Mouse (Mus musculus) intestine, postnatal 0 days (tissue): ENCODE measurements at regions not wholly inside any gene's neighbourhood (a gene's known extent, or its start where the extent isn't known, plus 50 kb on each side); places are given as distances from the start of the nearest gene placed in this dataset.

Experiments used
- ATAC-seq: fragments of 200-750 bp; cut with Nextera tagmentation; 2 replicates; pipeline ENCODE4 v1.8.0; 2017; ENCODE audit warnings: mild to moderate bottlenecking, moderate TSS enrichment, moderate library complexity
- H3K27ac ChIP-seq: fragments of 300-500 bp; sonication (generic); 2 replicates; pipeline ENCODE4 v1.5.1; 2014; ENCODE audit warnings: mild to moderate bottlenecking, low read depth, low read length, moderate library complexity
- H3K27me3 ChIP-seq: fragments of 300-500 bp; sonication (generic); replicated peaks from 2 replicates; pipeline ENCODE4 v1.6.1; 2014; ENCODE audit warnings: low read length, mixed read lengths; ENCODE audit not compliant: control insufficient read depth, insufficient read depth
- H3K36me3 ChIP-seq: fragments of 300-500 bp; sonication (generic); 2 replicates; pipeline ENCODE4 v1.6.1; 2014; ENCODE audit warnings: mild to moderate bottlenecking, moderate library complexity; ENCODE audit not compliant: control insufficient read depth, insufficient read depth
- H3K4me1 ChIP-seq: fragments of 300-500 bp; sonication (generic); replicated peaks from 2 replicates; pipeline ENCODE4 v1.6.1; 2014; ENCODE audit warnings: antibody characterized with exemption, low read length, mixed read lengths; ENCODE audit not compliant: control insufficient read depth, insufficient read depth
- H3K4me2 ChIP-seq: fragments of 300-500 bp; sonication (generic); replicated peaks from 2 replicates; pipeline ENCODE4 v1.6.1; 2014; ENCODE audit warnings: low read depth, mild to moderate bottlenecking, moderate library complexity
- H3K4me3 ChIP-seq: fragments of 300-500 bp; sonication (generic); 2 replicates; pipeline ENCODE4 v1.5.1; 2014; ENCODE audit warnings: low read depth, low read length
- H3K9ac ChIP-seq: fragments of 300-500 bp; sonication (generic); 2 replicates; pipeline ENCODE4 v1.6.1; 2014; ENCODE audit warnings: mild to moderate bottlenecking, low read depth, low read length
- H3K9me3 ChIP-seq: fragments of 300-500 bp; sonication (generic); 2 replicates; pipeline ENCODE4 v1.6.1; 2016; ENCODE audit warnings: mixed run types; ENCODE audit not compliant: control insufficient read depth
- CTCF ChIP-seq: sonication (generic); IDR thresholded peaks from 2 replicates; pipeline ENCODE4 v1.5.1; 2016; ENCODE audit warnings: low read depth, mild to moderate bottlenecking, control low read depth, antibody characterized with exemption, moderate library complexity
- WGBS: fragments of 180-500 bp; shearing (Covaris S2); extraction: QIAGEN DNeasy Blood & Tissue Kit; methylation state at CpG from one replicate; pipeline ENCODE4 v1.1.7; 2014; 5-methylcytosine and 5-hydroxymethylcytosine counted together

DNA sequence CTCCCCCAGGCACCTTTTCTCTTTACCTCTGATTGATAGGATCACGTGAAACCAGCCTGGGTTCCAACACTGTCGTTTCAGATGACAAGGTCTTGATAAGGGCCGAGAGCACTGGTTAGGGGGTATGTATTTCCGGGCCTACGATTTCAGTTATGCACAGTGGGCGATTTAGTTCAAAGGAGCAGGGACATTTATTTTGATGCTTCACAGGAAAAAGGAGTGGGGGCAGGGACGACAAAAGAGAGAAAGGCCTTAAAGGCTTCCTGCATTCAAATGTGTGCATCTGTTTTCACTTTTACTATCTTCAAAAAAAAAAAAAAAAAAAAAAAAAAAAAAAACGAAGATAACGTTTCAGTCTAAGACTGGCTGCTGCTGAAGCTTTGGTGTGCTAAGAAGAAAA lies 783.7 kb downstream of the Car8 start:
- no peaks in the 10 kb centered on the region for H3K4me1 ChIP-seq
- 40% methylated on average over 9 of the region's 9 CpGs for WGBS
- no peak overlapping the region for H3K9ac ChIP-seq
- no peak overlapping the region for H3K4me2 ChIP-seq
- no peak for TF ChIP-seq CTCF
- no peaks in the 10 kb centered on the region for H3K36me3 ChIP-seq
- H3K27ac ChIP-seq, result no peak overlapping the region
- H3K4me3 ChIP-seq, result no peak overlapping the region
- no peaks in the 10 kb centered on the region for H3K27me3 ChIP-seq
- ATAC-seq, result no peak
- H3K9me3 ChIP-seq, result no peaks in the 10 kb centered on the region

DNA sequence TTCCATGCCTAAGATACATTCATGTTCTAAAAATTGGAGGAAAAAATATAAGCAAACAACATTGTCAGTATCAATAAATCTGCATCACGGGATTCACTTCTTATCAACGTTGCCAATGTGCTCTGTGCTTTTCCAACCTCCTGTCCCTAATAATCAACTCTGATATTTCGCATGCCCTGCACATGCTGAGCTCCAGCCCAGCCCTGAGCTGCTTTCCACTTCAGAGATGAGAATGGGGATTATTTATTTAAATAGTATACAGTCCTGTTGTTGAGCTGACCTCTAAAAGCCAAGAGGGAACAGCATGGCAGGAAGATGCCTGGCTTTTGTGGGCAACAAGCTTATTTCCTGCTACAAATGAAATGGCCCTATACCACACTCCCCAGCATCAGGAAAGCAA lies 786.2 kb downstream of the Car8 start:
- WGBS, result 70% methylated on average over 3 of the region's 3 CpGs
- H3K36me3 ChIP-seq, result no peaks in the 10 kb centered on the region
- no peak for ATAC-seq

DNA sequence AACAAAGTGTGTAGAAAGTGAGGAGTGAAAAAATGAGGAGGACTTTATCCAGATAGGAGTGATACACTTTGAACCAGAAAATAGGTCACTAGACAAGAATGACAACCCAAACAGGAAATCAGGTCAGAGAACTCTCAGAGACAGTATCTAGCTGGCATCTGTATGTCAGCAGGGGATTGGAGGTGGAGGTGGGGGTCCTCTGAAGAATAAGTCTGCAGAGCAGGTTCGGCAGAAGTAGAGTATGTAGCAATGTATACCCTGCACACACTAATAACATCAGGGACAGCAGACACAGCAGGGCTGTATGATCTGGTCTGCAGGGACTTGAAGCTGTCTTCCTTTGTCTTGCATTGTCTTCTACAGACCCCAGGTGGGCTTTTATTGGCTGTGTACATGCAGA lies 787.9 kb downstream of the Car8 start:
- Histone ChIP-seq H3K4me3 (no peak overlapping the region), H3K27me3 (no peaks in the 10 kb centered on the region), H3K9me3 (no peaks in the 10 kb centered on the region), H3K4me2 (no peak overlapping the region), H3K36me3 (no peaks in the 10 kb centered on the region), H3K27ac (no peak overlapping the region), H3K4me1 (no peaks in the 10 kb centered on the region), H3K9ac (no peak overlapping the region)
- 63% methylated on average over 1 of the region's 1 CpGs for WGBS
- ATAC-seq, result no peak
- TF ChIP-seq CTCF, result no peak

More for the DNA sequence above, 786.2 kb downstream of the Car8 start:
- Histone ChIP-seq H3K4me2 (no peak overlapping the region), H3K9ac (no peak overlapping the region), H3K27ac (no peak overlapping the region), H3K4me1 (no peaks in the 10 kb centered on the region), H3K4me3 (no peak overlapping the region), H3K9me3 (no peaks in the 10 kb centered on the region), H3K27me3 (no peaks in the 10 kb centered on the region)
- TF ChIP-seq CTCF, result no peak

DNA sequence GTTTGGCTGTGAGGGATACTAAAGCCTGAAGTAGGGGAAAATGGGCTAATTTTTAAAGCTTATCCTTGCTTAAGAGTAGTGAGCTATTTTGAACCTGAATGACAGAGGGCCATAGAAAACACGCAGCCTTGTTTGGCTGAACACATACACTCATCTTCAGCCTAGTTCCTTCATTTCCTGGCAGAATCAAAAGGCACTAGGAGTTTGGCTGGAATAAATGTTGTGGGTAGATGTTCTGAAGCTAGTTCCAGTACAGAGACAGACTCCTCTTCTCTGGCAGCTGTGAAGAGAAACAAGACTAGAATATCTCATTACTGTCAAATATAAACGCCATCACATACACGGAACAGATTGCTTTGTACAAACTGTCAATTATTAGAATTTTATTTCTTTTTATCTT lies 809.5 kb downstream of the Car8 start:
- no peak overlapping the region for H3K27ac ChIP-seq
- no peak for ATAC-seq
- no peak overlapping the region for H3K9ac ChIP-seq
- 84% methylated on average over 3 of the region's 3 CpGs for WGBS
- no peaks in the 10 kb centered on the region for H3K36me3 ChIP-seq
- H3K4me1 ChIP-seq, result no peaks in the 10 kb centered on the region
- no peak for TF ChIP-seq CTCF
- H3K4me3 ChIP-seq, result no peak overlapping the region
- H3K9me3 ChIP-seq, result no peaks in the 10 kb centered on the region
- H3K27me3 ChIP-seq, result no peaks in the 10 kb centered on the region
- H3K4me2 ChIP-seq, result no peak overlapping the region

DNA sequence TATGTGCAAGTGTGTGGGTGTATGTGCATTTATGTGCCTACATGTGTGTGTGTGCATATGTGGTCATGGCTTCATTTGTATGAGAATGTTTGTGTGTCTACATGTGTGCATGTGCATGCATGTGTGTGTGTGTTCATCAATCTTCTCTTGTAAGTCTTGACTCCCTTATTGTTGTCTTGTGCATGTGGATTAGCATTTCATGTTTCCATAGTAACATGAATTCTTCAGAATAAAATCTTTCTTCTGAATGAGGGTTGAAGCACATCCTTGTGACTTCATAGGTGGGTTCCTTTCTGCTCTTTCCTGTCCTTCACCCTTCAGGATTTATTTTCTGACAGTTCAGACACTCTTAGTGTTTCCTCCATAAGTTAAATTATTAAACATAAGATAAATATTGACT lies 814.8 kb downstream of the Car8 start:
- TF ChIP-seq CTCF, result no peak
- no peaks in the 10 kb centered on the region for H3K4me1 ChIP-seq
- H3K27me3 ChIP-seq, result no peaks in the 10 kb centered on the region
- ATAC-seq, result no peak
- H3K9ac ChIP-seq, result no peak overlapping the region
- H3K27ac ChIP-seq, result no peak overlapping the region
- H3K36me3 ChIP-seq, result no peaks in the 10 kb centered on the region
- no peak overlapping the region for H3K4me3 ChIP-seq
- H3K4me2 ChIP-seq, result no peak overlapping the region
- no peaks in the 10 kb centered on the region for H3K9me3 ChIP-seq

DNA sequence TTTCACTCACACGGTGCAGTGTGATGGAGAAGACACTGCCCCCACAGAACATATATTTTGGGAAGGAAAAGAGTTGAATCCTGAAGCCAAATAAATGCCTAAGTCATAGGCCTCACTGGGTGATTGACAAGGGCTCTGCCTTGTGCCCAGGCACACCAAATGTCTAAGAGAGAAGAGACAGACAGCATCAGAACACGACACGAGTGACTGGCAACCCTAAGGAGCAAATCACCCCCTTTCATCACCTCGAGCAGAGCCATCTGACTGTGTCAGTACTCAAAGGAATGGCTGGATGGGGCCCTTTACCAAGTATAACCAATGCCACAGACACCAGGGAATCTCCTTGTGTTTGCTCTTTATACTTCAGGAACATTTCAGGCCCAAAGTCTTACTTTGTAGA lies 815.6 kb downstream of the Car8 start:
- Histone ChIP-seq H3K9ac (no peak overlapping the region), H3K4me2 (no peak overlapping the region), H3K4me1 (no peaks in the 10 kb centered on the region), H3K36me3 (no peaks in the 10 kb centered on the region), H3K27me3 (no peaks in the 10 kb centered on the region), H3K27ac (no peak overlapping the region), H3K9me3 (no peaks in the 10 kb centered on the region), H3K4me3 (no peak overlapping the region)
- no peak for ATAC-seq
- no peak for TF ChIP-seq CTCF
- WGBS, result 76% methylated on average over 4 of the region's 4 CpGs

DNA sequence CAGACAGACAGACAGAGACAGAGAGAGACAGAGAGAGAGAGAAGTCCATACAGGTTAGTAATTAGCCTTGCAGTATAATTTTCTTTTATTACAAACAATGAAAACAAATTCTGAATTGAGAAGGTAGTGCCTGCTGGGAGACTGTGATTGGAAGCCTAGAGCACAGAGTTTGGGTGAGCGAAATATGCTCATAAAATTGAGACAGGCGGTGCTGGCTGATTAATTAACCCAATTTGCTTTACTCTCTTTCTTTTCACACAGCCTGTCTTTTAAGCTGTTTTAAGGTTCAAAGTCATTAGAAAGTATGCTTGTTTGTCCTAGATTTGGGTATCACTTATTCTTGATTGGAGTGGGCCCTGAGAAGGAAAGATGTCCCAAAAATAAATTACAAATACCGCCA lies 816.1 kb downstream of the Car8 start:
- H3K4me1 ChIP-seq, result no peaks in the 10 kb centered on the region
- TF ChIP-seq CTCF, result no peak
- WGBS, result 91% methylated on average over 3 of the region's 3 CpGs
- no peaks in the 10 kb centered on the region for H3K9me3 ChIP-seq
- no peak overlapping the region for H3K4me3 ChIP-seq
- no peak overlapping the region for H3K9ac ChIP-seq
- no peak for ATAC-seq
- H3K27me3 ChIP-seq, result no peaks in the 10 kb centered on the region
- no peaks in the 10 kb centered on the region for H3K36me3 ChIP-seq
- no peak overlapping the region for H3K27ac ChIP-seq
- H3K4me2 ChIP-seq, result no peak overlapping the region
